Mouse (Mus musculus) common myeloid progenitor, adult 5-6 weeks (primary cell): ENCODE results near the gene Nat8f2. TPM values are rescaled to one million over a fixed set of nuclear protein-coding genes. Genes with fewer than 3 reads are reported as not detected.

Experiments used
- ATAC-seq: replicated peaks from 2 replicates; pipeline ENCODE4 v1.8.0; 2016; ENCODE audit warnings: low read depth, mild to moderate bottlenecking, moderate TSS enrichment, inconsistent platforms; ENCODE audit not compliant: poor library complexity, severe bottlenecking
- total RNA-seq: library from RNA; stranded (forward); fragments of 200-1000, 187-1606 nt; gene quantifications from 2 replicates; pipeline ENCODE4 v1.2.3, GENCODE M21; 2017

The Nat8f2 gene
- total RNA-seq, 1 experiment from 2014 or later, result not detected

DNA sequence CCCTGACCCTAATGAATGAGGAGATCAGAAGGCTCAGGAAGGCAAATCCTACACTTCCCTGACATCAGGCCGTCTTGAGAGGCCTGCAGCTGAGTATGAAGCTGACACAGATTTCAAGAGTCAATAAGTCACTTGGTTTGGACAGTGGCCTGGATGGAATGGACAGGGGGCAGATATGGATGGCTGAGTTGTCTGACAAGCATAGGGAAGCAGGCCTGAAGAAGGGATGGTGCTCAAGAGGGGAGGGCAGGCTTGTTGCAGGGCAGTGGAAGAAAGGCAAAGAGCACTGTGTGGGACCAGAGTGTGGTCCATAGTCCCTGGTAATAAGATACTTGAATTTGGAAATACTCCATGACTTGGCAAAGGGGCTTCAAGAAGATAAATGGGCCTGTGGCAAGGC is 39.5 kb downstream of the Nat8f2 start:
- no peak for ATAC-seq

DNA sequence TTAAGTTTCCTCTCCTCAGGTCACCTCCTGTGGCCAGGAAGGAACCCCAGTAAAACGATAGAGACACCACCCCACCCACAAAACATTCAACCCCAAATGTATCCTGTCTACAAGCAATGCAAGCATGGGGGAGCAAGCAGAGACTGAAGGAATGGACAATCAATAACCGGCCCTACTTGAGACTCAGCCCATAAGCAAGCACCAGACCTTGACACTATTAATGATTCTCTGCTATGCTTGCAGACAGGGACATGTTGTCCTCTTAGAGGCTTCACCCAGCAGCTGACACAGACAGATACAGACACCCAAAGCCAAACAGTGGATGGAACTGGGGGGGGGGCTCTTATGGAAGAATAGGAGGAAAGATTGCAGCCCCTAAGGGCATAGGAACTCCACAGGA is 43.1 kb downstream of the Nat8f2 start:
- no peak for ATAC-seq

DNA sequence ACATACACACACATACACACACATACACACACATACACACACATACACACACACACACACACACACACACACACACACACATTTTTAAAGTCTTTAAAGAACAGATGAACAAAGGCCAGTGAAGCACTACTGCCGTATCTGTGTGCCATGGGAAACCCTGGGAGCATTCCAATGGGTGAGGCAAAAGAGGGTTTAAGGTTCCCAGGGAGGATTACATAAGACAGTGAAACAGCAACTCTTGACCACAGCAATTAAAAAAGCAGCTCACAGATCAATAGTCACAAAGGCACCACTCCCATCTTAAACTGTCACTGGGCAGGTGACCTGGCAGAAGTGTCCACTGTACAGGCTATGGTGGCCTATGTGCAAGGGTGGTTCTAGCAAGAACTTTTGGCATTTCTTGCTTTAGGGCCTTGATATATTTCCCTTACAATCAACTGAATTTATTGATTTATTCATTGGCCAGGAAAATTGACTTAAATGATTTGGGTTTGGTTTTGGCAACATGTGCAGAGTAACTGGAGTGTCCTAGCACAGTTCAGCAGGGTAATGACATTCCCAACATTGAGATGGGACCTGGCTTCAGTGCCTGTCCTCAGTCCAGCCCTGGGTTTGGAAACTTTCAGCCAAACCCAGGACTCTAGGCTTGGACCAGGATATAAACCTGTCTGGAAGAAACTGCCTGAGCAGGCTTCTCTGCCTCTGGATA is 45.4 kb downstream of the Nat8f2 start:
- ATAC-seq, result no peak

DNA sequence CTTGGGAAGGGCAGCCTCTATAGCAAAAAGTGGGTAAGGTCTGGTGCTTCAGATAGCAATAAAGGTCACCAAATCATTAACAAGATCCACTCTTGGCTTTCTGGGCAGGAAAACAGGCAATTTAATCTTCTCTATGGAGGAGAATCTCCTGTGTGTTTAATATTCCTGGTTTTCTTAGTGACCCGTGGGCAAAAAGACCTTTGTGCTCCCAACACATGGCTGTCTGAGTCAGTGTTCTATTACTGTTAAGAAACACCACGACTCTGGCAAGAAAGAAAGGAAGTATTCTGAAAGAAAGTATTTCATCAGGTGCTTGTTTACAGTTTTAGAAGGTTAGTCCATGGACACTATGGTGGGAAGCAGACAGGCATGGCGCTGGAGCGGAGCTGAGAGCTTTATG is 46.7 kb downstream of the Nat8f2 start:
- ATAC-seq, result no peak

DNA sequence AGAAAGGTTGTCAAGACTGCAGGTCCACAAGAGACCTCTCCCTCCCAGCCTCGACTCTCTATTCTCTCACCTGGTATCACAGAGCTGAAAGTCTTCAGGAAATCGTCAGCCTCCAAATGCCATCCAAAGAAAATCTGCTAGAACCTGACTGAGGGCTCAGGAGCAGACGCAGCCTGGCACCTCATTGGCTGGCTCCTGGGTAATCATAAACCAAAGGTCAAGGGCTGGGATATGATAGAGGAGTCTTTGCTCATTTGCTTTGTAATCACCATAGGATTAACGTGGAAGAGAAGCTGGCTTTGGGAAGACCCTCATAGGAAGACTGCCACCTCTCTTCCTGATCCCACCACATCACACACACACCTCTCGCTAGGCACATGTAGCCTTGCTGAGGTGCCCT is 48.1 kb downstream of the Nat8f2 start, which contains the start of the genes Nat8f6 and Nat8f5:
Gene Nat8f6 (minus strand): TSS at position 118 of the 400 bp plus-strand sequence.
Gene Nat8f5 (minus strand): TSS at position 136 of the 400 bp plus-strand sequence.
- ATAC-seq, result no peak

DNA sequence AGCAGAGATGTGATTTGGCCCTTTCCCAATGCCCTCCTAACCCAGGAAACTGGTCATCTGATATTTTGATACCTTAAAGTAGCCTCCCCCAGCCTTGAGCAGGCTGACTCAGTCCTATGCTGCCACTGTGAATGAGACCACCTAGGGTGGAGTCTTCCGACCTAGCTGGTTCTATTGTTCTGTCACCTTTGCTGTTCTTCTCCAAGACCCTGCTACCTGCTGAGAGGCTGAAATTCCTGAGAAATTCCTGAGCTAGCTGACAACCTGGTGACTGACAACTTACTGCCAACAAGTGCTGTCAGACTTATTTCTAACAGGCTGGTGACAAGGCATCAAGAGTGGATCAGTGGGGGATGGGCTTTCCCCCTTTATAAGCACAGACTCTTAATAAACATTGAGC is 50.6 kb downstream of the Nat8f2 start:
- no peak for ATAC-seq

Other genes starting within 250 kb of the Nat8f2 start
- gene Nat8f7, start 156.0 kb downstream of the Nat8f2 start, total RNA-seq, result not detected in 2 replicates
- gene Nat8f3, start 103.4 kb downstream of the Nat8f2 start, total RNA-seq, result not detected in 2 replicates
- not detected in 2 replicates for gene Nat8f6, start 48.2 kb downstream of the Nat8f2 start, total RNA-seq
- not detected in 2 replicates for gene Nat8f5, start 48.2 kb downstream of the Nat8f2 start, total RNA-seq
- not detected in 2 replicates for gene Nat8, start 37.1 kb downstream of the Nat8f2 start, total RNA-seq
- 1.6 TPM in 2 replicates for gene Nat8f4, start 35.7 kb upstream of the Nat8f2 start, total RNA-seq
- 54.6 and 74.5 TPM in 2 replicates for gene Tprkb, start 42.7 kb upstream of the Nat8f2 start, total RNA-seq
- gene Nat8f1, start 46.5 kb upstream of the Nat8f2 start, total RNA-seq, result 4.1 and 4.9 TPM in 2 replicates
- gene Dusp11, start 92.5 kb upstream of the Nat8f2 start, total RNA-seq, result 41.9 and 69.4 TPM in 2 replicates
- gene Figla, start 147.0 kb upstream of the Nat8f2 start, total RNA-seq, result not detected in 2 replicates
- 31.6 and 44.5 TPM in 2 replicates for gene Add2, start 159.5 kb upstream of the Nat8f2 start, total RNA-seq